Mouse (Mus musculus): Measurements from ENCODE around the gene Sat2. TPM values are rescaled to one million over a fixed set of nuclear protein-coding genes. Genes with fewer than 3 reads are reported as not detected.

Sat2 gene
- 22.9 and 25.2 TPM in 2 replicates for polyA plus RNA-seq (2015; fragmentation: Nextera tagmentation; extraction: Ambion mirVana)

DNA sequence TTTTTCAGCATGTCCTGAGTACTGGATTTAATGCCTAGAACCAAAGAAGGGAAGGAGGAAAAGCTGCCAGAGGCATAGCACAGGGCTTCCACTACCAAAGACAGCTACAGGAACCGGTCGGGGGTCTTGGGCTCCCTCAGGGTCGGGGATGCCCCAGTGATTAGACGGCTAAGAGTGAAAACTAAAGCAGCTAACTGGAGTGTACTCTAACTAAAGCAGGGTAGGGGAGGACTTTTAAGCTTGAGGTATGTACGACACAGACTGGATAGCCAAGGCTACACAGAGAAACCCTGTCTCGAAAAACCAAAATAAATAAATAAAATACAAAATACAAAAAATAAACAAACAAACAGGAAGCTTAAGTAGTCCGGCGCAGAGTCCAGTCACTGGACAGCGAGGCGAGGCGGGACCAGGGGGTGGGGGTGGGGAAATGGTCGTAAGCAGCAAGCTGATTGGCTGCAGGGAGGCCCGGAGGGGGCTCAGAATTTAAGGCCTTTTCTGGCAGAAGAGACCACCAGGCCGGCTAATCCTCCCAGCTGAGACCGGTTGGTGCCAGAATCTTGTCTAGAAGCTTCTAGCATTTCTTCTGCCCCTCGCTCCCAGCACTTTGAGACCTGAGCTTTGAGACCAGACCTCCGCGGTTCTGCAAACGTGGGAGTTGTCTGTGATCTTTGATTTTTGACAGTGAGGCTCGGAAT is at the start of gene Sat2:
TSS of gene Sat2 (plus strand) at position 454 of the 698 bp plus-strand sequence.
- ATAC-seq (replicated peaks): peak; percentile 80
- H3K4me1 ChIP-seq: peaks cover 17% of the 10 kb centered on the region
- H3K4me3 ChIP-seq: peak within 1 kb of the TSS; percentile 52
- no peaks in the 10 kb centered on the region for H3K36me3 ChIP-seq
- peak within 1 kb of the TSS; percentile 67 for H3K27ac ChIP-seq (replicated peaks)
- H3K4me2 ChIP-seq (replicated peaks): peak within 1 kb of the TSS; percentile 73
- H3K27me3 ChIP-seq: no peaks in the 10 kb centered on the region
- H3K9me3 ChIP-seq: no peaks in the 10 kb centered on the region
- under 1% methylated on average over 20 of the region's 20 CpGs for WGBS
- peak within 1 kb of the TSS; percentile 70 for H3K9ac ChIP-seq (replicated peaks)

- Histone ChIP-seq H3K4me1 (peaks cover 44% of the 10 kb centered on the region), H3K27me3 (no peaks in the 10 kb centered on the region), H3K4me3 (no peak overlapping the region), H3K9ac (replicated peaks) (no peak overlapping the region), H3K9me3 (no peaks in the 10 kb centered on the region), H3K27ac (replicated peaks) (no peak overlapping the region), H3K4me2 (replicated peaks) (no peak overlapping the region), H3K36me3 (peaks cover 14% of the 10 kb centered on the region)
- 68% methylated on average over 3 of the region's 3 CpGs for WGBS
- ATAC-seq (replicated peaks): no peak
Measured at GRCm38 (mm10) chr11:69575220-69575619, 46.6 kb upstream of the Sat2 start.

DNA sequence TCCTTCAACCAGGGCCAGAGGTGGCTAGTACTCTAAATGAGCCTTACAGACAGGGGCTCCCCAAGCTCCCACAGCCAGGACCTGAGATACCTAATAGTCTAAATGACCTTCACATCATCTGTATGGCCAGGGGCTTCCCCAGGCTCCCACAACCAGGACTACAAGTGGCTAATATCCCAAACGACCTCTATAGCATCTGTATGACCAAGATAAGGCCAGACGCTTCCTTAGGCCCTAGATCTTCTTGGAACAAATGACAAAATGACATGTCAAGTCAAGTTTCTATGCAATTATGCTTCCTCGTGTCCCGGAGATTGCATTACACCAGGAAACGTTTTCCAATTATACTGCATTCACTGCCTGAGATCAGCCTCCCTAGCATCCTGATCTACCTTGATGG is 45.5 kb upstream of the Sat2 start:
- WGBS: 83% methylated on average over 5 of the region's 5 CpGs

GRCm38 (mm10) chr11:69578301-69578700 is 43.5 kb upstream of the Sat2 start:
- Histone ChIP-seq H3K9ac (replicated peaks) (peak overlapping the region; percentile 88), H3K27ac (replicated peaks) (peak overlapping the region; percentile 96; the same call in 1 of the 2 replicates), H3K9me3 (no peaks in the 10 kb centered on the region), H3K4me1 (peaks cover 54% of the 10 kb centered on the region), H3K4me3 (peak overlapping the region; percentile 75), H3K36me3 (no peaks in the 10 kb centered on the region), H3K27me3 (no peaks in the 10 kb centered on the region), H3K4me2 (replicated peaks) (peak overlapping the region; percentile 90)
- 13% methylated on average over 15 of the region's 15 CpGs for WGBS
- no peak for ATAC-seq (replicated peaks)

More for the DNA sequence above, 45.5 kb upstream of the Sat2 start:
- H3K36me3 ChIP-seq: peaks cover 4% of the 10 kb centered on the region
- H3K4me1 ChIP-seq: peaks cover 44% of the 10 kb centered on the region
- H3K27ac ChIP-seq (replicated peaks): no peak overlapping the region
- H3K4me2 ChIP-seq (replicated peaks): no peak overlapping the region
- H3K9me3 ChIP-seq: no peaks in the 10 kb centered on the region
- H3K4me3 ChIP-seq: no peak overlapping the region
- H3K9ac ChIP-seq (replicated peaks): no peak overlapping the region
- H3K27me3 ChIP-seq: no peaks in the 10 kb centered on the region
- no peak for ATAC-seq (replicated peaks)

DNA sequence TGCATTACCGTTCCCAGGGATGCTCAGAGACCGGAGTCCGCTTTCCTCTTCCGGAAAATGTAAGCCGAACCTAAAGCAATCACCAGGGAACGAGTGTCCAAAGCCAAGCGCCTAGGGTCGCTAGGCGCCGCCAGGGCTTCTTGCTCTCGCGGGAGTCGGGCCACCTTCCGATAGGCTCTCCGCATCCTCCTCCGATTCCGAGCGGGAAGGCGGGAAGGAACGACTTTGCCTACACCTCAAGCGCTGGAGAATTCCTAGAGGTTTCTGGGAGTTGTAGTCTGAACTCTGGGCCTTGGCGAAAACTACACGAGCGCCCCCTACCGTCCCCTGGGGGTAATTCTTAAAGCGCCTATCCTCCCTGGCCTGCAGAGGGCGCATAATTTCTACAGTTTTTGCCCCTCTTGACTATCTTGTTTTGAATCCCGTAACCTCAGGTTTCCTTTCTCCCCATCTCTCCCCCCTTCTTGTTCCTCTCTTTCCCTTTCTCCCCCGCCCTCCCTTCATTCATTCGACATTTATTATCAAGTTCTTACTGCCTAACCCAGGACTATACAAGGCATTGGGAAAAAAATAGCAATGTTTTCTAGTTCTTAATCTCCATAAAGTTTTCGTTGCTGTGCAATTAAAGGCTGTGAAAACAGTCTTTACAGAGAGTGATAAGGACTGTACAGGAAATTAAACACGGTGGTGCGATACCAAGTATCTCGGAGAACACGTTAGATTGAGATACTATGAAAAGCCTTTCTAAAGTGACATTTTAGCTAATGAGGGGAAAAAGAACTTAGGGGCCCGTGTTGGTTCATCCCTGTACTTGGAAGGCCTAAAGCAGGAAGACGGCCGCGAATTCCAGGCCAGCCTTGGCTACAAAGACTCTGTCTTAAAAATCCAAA is 42.5 kb upstream of the Sat2 start:
- Histone ChIP-seq H3K4me1 (peaks cover 54% of the 10 kb centered on the region), H3K4me3 (peak overlapping the region; percentile 75), H3K4me2 (replicated peaks) (peak overlapping the region; percentile 90), H3K36me3 (no peaks in the 10 kb centered on the region), H3K27me3 (no peaks in the 10 kb centered on the region), H3K9ac (replicated peaks) (peak overlapping the region; percentile 88), H3K9me3 (no peaks in the 10 kb centered on the region), H3K27ac (replicated peaks) (peak overlapping the region; percentile 96)
- 1% methylated on average over 39 of the region's 39 CpGs for WGBS
- peak; percentile 88 for ATAC-seq (replicated peaks)

DNA sequence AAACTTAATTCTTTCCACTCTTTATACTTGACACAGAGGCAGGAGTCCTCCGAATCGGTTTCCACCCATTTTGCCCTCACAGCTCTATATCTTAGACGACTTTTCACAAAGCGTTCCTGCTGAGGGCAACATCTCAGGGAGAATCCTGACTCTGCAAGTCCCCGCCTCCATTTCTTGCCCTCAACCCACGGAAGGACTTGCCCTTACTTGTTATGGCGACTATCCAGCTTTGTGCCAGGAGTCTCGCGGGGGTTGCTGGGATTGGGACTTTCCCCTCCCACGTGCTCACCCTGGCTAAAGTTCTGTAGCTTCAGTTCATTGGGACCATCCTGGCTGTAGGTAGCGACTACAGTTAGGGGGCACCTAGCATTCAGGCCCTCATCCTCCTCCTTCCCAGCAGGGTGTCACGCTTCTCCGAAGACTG is 41.7 kb upstream of the Sat2 start, which contains the start of the genes Wrap53 and Trp53:
TSS of gene Wrap53 (minus strand) at position 165 of the 424 bp plus-strand sequence.
TSS of gene Trp53 (plus strand) at position 269 of the 424 bp plus-strand sequence.
- Histone ChIP-seq H3K9me3 (no peaks in the 10 kb centered on the region), H3K4me2 (replicated peaks) (peak within 1 kb of the TSS; percentile 90), H3K4me1 (peaks cover 52% of the 10 kb centered on the region), H3K9ac (replicated peaks) (peak within 1 kb of the TSS; percentile 88), H3K36me3 (no peaks in the 10 kb centered on the region), H3K27me3 (no peaks in the 10 kb centered on the region), H3K27ac (replicated peaks) (peak within 1 kb of the TSS; percentile 96), H3K4me3 (peak within 1 kb of the TSS; percentile 75)
- ATAC-seq (replicated peaks): peak; percentile 40
- WGBS: under 1% methylated on average over 13 of the region's 13 CpGs

DNA sequence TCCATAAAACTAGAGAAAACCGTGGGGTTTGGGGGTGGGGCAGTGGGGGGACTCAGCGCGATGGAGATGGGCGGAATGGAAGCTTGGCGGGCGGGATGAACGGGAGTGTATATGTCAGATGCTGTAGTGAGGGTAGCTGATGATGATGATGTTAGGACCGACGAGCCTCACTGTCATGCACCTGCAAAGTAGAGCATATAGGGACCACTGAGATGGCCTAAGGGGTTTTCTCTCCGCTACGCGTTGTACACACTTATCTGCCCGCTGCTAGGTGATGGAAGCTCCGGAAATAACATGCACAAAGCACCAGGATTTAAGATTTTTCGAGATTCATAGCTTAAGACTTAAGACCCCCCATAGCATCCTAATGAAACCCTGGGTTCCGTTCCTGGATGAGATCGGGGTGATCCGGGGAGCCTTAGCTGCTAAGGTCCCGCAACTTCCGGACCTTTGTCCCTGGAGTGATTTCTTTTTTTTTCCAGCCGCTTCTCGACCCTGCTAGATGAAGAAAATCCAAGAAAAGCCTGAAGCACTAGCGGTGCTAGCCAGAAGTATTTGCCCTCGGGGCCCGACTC is 41.2 kb upstream of the Sat2 start:
- Histone ChIP-seq H3K4me2 (replicated peaks) (peak overlapping the region; percentile 70), H3K27me3 (no peaks in the 10 kb centered on the region), H3K9me3 (no peaks in the 10 kb centered on the region), H3K27ac (replicated peaks) (peak overlapping the region; percentile 96), H3K9ac (replicated peaks) (peak overlapping the region; percentile 61), H3K4me3 (peak overlapping the region; percentile 75), H3K36me3 (no peaks in the 10 kb centered on the region), H3K4me1 (peaks cover 46% of the 10 kb centered on the region)
- WGBS: under 1% methylated on average over 25 of the region's 25 CpGs
- peak; percentile 21 for ATAC-seq (replicated peaks)

DNA sequence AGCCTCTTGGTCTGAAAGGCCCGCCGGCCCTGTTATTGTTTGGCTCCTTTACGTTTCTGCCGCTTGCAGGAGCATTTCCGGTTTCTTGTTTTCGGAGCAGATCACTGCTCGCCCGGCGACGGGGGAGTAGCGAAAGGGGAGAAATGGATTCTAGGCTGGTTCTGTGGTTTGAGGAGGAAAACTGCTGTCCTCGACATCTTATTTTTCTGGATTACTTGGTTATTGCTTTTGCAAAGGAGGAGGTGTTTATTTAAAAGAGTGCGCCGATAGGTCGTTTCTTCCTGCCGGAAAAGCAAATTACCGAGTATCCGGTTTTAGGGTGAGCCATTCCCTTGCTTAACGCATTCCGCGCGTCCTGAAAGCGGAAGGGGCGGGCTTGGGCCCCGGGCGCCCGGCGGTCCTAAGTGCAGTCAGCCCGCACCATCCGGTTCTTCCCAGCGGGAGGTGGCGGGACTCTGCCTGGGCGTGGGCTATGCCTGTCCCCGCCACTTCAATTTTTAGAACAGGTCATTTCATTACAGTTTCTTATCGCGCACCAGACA is 40.6 kb upstream of the Sat2 start:
- peak overlapping the region; percentile 96 for H3K27ac ChIP-seq (replicated peaks)
- no peaks in the 10 kb centered on the region for H3K9me3 ChIP-seq
- peaks cover 42% of the 10 kb centered on the region for H3K4me1 ChIP-seq
- H3K27me3 ChIP-seq: no peaks in the 10 kb centered on the region
- WGBS: under 1% methylated on average over 36 of the region's 36 CpGs
- peak; percentile 80 for ATAC-seq (replicated peaks)
- peak overlapping the region; percentile 61 for H3K9ac ChIP-seq (replicated peaks)
- H3K4me2 ChIP-seq (replicated peaks): peak overlapping the region; percentile 70
- H3K4me3 ChIP-seq: peak overlapping the region; percentile 75
- H3K36me3 ChIP-seq: no peaks in the 10 kb centered on the region

DNA sequence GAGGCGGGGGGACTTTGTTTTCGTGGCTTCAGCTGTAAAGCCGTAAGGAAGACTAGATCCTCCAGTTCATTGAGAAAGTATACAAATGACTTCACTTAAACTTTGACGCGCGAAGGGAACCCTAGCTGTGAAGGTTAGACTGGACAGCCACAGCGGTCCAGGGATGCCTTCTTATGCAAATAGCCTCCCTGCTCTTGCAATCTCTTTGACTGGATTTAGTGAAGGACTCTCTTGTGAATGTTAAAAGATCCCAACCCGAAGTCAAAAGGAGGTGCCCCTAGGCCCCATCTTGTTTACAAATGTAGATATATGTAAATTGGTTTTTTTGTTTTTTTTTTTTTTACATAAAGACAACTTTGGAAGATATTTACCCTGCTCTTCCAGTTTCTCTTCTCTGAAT is 40.0 kb upstream of the Sat2 start:
- Histone ChIP-seq H3K4me3 (peak overlapping the region; percentile 75), H3K27ac (replicated peaks) (peak overlapping the region; percentile 96), H3K4me2 (replicated peaks) (peak overlapping the region; percentile 70), H3K36me3 (no peaks in the 10 kb centered on the region), H3K27me3 (no peaks in the 10 kb centered on the region), H3K9ac (replicated peaks) (peak overlapping the region; percentile 61), H3K9me3 (no peaks in the 10 kb centered on the region), H3K4me1 (peaks cover 37% of the 10 kb centered on the region)
- no peak for ATAC-seq (replicated peaks)
- WGBS: under 1% methylated on average over 8 of the region's 8 CpGs

- Histone ChIP-seq H3K9ac (replicated peaks) (peak overlapping the region; percentile 61; the same call in 1 of the 2 replicates), H3K27ac (replicated peaks) (no peak overlapping the region), H3K36me3 (peaks cover 3% of the 10 kb centered on the region), H3K4me1 (peaks cover 32% of the 10 kb centered on the region), H3K9me3 (no peaks in the 10 kb centered on the region), H3K27me3 (no peaks in the 10 kb centered on the region), H3K4me3 (peak overlapping the region; percentile 75), H3K4me2 (replicated peaks) (peak overlapping the region; percentile 70)
- WGBS: 64% methylated on average over 9 of the region's 9 CpGs
- no peak for ATAC-seq (replicated peaks)
Measured at GRCm38 (mm10) chr11:69582230-69582805, 39.5 kb upstream of the Sat2 start.

GRCm38 (mm10) chr11:69584008-69584407 is 37.8 kb upstream of the Sat2 start:
- peaks cover 20% of the 10 kb centered on the region for H3K36me3 ChIP-seq
- no peak overlapping the region for H3K27ac ChIP-seq (replicated peaks)
- peaks cover 16% of the 10 kb centered on the region for H3K4me1 ChIP-seq
- ATAC-seq (replicated peaks): no peak
- WGBS: 86% methylated on average over 7 of the region's 7 CpGs
- no peak overlapping the region for H3K4me3 ChIP-seq
- no peaks in the 10 kb centered on the region for H3K9me3 ChIP-seq
- no peak overlapping the region for H3K4me2 ChIP-seq (replicated peaks)
- no peak overlapping the region for H3K9ac ChIP-seq (replicated peaks)
- H3K27me3 ChIP-seq: no peaks in the 10 kb centered on the region

Measured in forebrain, embryonic 15.5 days (tissue).